Mouse (Mus musculus): ENCODE measurements around the gene Olfr775.

Gene Olfr775

DNA sequence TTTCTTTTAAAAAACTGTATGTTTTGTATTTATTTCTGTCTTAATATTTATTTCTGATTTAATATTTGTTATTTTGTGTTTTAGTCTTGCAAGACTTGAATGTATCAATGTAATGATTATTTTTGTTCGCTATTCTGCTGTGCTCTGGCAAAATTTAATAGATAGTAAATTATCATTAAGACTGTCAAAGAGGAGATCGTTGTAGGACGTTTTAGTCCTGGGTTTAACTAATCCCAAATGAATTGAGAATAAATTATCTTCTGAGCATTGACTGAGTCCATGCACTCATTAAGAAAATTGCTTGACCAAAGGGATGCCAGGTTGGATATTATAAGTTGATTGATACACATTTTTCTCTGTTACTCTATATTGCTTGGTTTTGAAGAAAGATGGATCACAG is at the start of gene Olfr775:
TSS of gene Olfr775 (plus strand) at position 301 of the 400 bp plus-strand sequence.
- DNase-seq = no peak

DNA sequence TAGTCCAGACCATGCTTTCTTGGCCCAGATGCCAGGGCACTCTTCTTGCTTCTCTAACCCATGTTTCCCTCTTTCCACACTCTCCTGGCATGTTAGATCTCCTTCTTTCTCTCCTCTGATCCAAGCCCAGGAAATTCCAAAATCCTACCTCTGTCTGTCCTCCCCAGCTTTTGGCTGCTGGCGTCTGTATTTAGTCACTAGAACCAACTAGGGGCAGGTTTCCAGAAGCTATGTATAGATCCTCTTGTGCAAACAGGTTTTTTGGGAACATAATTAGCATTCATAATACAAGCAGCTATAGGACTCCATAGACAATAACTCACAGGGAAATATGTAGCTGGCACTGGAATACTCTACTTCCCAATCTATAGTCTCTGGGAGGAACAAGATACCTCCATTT is 17.5 kb upstream of the Olfr775 start:
- no peak for DNase-seq

DNA sequence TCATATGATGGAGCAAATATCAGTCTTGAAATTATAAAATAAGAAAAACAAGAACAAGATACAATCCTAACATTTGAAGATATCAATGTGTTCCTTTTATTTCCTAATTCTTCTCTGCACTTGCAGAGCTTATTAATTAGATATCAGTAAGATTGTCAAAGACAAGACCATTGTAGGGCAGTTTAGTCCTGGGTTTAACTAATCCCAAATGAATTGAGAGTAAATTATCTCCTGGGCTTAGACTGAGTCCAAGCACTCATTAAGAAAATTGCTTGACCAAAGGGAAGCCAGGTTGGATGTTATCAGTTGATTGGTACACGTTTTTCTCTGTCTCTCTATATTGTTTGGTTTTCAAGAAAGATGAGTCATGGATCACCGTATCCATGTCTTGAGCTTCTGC is 12.3 kb upstream of the Olfr775 start, which contains the start of gene Olfr774:
TSS of gene Olfr774 (plus strand) at position 301 of the 400 bp plus-strand sequence.
- DNase-seq = no peak

- DNase-seq = no peak
Observed at GRCm38 (mm10) chr10:129258827-129259226, 10.6 kb downstream of the Olfr775 start, which contains the start of gene Olfr776. Olfr776 (plus strand) TSS chr10:129259127.

- DNase-seq = no peak
Observed at GRCm38 (mm10) chr10:129271081-129271535, 22.9 kb downstream of the Olfr775 start, which contains the start of gene Olfr777. Olfr777 (minus strand) TSS chr10:129271485.
